Mouse (Mus musculus) testis, adult 2 months (tissue): ENCODE data around the gene Klhl8. TPM values are rescaled to one million over a fixed set of nuclear protein-coding genes. Genes with fewer than 3 reads are reported as not detected.

Experiments
- H3K27ac ChIP-seq: fragments of 200-500 bp; 2 replicates; pipeline ENCODE4 v1.5.1; 2012; ENCODE audit warnings: low read depth, low read length; ENCODE audit not compliant: control insufficient read depth, insufficient read depth
- H3K27me3 ChIP-seq: fragments of 200-500 bp; 2 replicates; pipeline ENCODE4 v1.6.1; 2012; ENCODE audit warnings: mild to moderate bottlenecking, low read length, moderate library complexity; ENCODE audit not compliant: control insufficient read depth, insufficient read depth
- H3K36me3 ChIP-seq: fragments of 200-500 bp; 2 replicates; pipeline ENCODE4 v1.6.1; 2012; ENCODE audit warnings: mild to moderate bottlenecking, low read length; ENCODE audit not compliant: control insufficient read depth, insufficient read depth
- H3K4me1 ChIP-seq: fragments of 200-500 bp; 2 replicates; pipeline ENCODE4 v1.6.1; 2012; ENCODE audit warnings: low read length; ENCODE audit not compliant: control insufficient read depth, insufficient read depth
- H3K4me3 ChIP-seq: fragments of 200-500 bp; 2 replicates; pipeline ENCODE4 v1.5.1; 2012; ENCODE audit warnings: low read depth, mild to moderate bottlenecking, low read length, moderate library complexity, mixed read lengths; ENCODE audit not compliant: control insufficient read depth
- CTCF ChIP-seq: fragments of 200-500 bp; IDR thresholded peaks from 2 replicates; pipeline ENCODE4 v1.5.1; 2012; ENCODE audit warnings: low read depth, mild to moderate bottlenecking, inconsistent platforms, low read length, moderate library complexity; ENCODE audit not compliant: control insufficient read depth, insufficient read depth, insufficient replicate concordance
- POLR2A ChIP-seq: fragments of 200-500 bp; IDR thresholded peaks from 2 replicates; pipeline ENCODE4 v1.6.1; 2012; ENCODE audit warnings: low read depth, mild to moderate bottlenecking, inconsistent platforms, low read length, moderate library complexity; ENCODE audit not compliant: control insufficient read depth
- polyA plus RNA-seq: library from polyadenylated mRNA; depleted of rRNA; stranded (reverse); fragments of >200 nt; gene quantifications from 2 replicates; pipeline ENCODE4 v1.2.3, GENCODE M21; 2012

The Klhl8 gene
- polyA plus RNA-seq, 1 experiment: 16.7 TPM

- Histone ChIP-seq H3K27ac (no peak overlapping the region), H3K4me1 (no peaks in the 10 kb centered on the region), H3K36me3 (no peaks in the 10 kb centered on the region), H3K27me3 (no peaks in the 10 kb centered on the region), H3K4me3 (no peak overlapping the region)
- TF ChIP-seq CTCF: no peak
- no peak for TF ChIP-seq POLR2A
Measured at GRCm38 (mm10) chr5:103843938-103844337, 67.1 kb downstream of the Klhl8 start.

- TF ChIP-seq CTCF (no peak), POLR2A (no peak)
- no peaks in the 10 kb centered on the region for H3K36me3 ChIP-seq
- H3K4me1 ChIP-seq: no peaks in the 10 kb centered on the region
- H3K4me3 ChIP-seq: no peak overlapping the region
- no peaks in the 10 kb centered on the region for H3K27me3 ChIP-seq
- H3K27ac ChIP-seq: no peak overlapping the region
Measured at GRCm38 (mm10) chr5:103839265-103839626, 71.8 kb downstream of the Klhl8 start.

- TF ChIP-seq CTCF: no peak
- TF ChIP-seq POLR2A: no peak
- Histone ChIP-seq H3K4me1 (no peaks in the 10 kb centered on the region), H3K27ac (no peak overlapping the region), H3K4me3 (no peak overlapping the region), H3K27me3 (no peaks in the 10 kb centered on the region), H3K36me3 (no peaks in the 10 kb centered on the region)
Measured at GRCm38 (mm10) chr5:103838550-103839264, 72.4 kb downstream of the Klhl8 start.

GRCm38 (mm10) chr5:103836148-103836784 lies 74.8 kb downstream of the Klhl8 start:
- H3K27me3 ChIP-seq: no peaks in the 10 kb centered on the region
- no peak overlapping the region for H3K27ac ChIP-seq
- TF ChIP-seq CTCF: no peak
- no peak for TF ChIP-seq POLR2A
- H3K36me3 ChIP-seq: no peaks in the 10 kb centered on the region
- no peak overlapping the region for H3K4me3 ChIP-seq
- no peaks in the 10 kb centered on the region for H3K4me1 ChIP-seq

- Histone ChIP-seq H3K27ac (no peak overlapping the region), H3K36me3 (no peaks in the 10 kb centered on the region), H3K4me3 (no peak overlapping the region), H3K27me3 (no peaks in the 10 kb centered on the region), H3K4me1 (no peaks in the 10 kb centered on the region)
- TF ChIP-seq CTCF (no peak), POLR2A (no peak)
Measured at GRCm38 (mm10) chr5:103835471-103836147, 75.5 kb downstream of the Klhl8 start.

- no peak overlapping the region for H3K27ac ChIP-seq
- TF ChIP-seq CTCF: no peak
- TF ChIP-seq POLR2A: no peak
- no peaks in the 10 kb centered on the region for H3K27me3 ChIP-seq
- H3K4me1 ChIP-seq: 0 out of 2 replicates have a peak, but pooled peaks cover 4% of the 10 kb centered on the region
- no peak overlapping the region for H3K4me3 ChIP-seq
- no peaks in the 10 kb centered on the region for H3K36me3 ChIP-seq
Measured at GRCm38 (mm10) chr5:103830886-103831285, 80.2 kb downstream of the Klhl8 start.

- no peaks in the 10 kb centered on the region for H3K36me3 ChIP-seq
- no peak for TF ChIP-seq POLR2A
Measured at GRCm38 (mm10) chr5:103829158-103829557, 81.9 kb downstream of the Klhl8 start.

More at GRCm38 (mm10) chr5:103829158-103829557, 81.9 kb downstream of the Klhl8 start:
- H3K4me3 ChIP-seq: no peak overlapping the region
- no peak overlapping the region for H3K27ac ChIP-seq
- 0 out of 2 replicates have a peak, but pooled peaks cover 4% of the 10 kb centered on the region for H3K4me1 ChIP-seq
- H3K27me3 ChIP-seq: no peaks in the 10 kb centered on the region
